Mouse (Mus musculus): ENCODE data around the gene Sh3gl3. TPM values are rescaled to one million over a fixed set of nuclear protein-coding genes. Genes with fewer than 3 reads are reported as not detected.

Gene Sh3gl3
- total RNA-seq (2012; rRNA removed): 8.0 and 11.6 TPM in 2 replicates

GRCm38 (mm10) chr7:82173540-82173939, at the start of gene Sh3gl3:
TSS of gene Sh3gl3 (plus strand) at chr7:82173840.
- DNase-seq (ENCODE audit: low read depth, low spot score): no peak
- H3K9me3 ChIP-seq (ENCODE audit: control insufficient read depth, insufficient read depth, low read depth, low read length): no peaks in the 10 kb centered on the region
- peak within 1 kb of the TSS; percentile 73 for H3K9ac ChIP-seq (ENCODE audit: insufficient read depth, low read depth, low read length, poor library complexity, severe bottlenecking)
- in situ Hi-C loops (cut with MboI; ENCODE audit: low sequenced_read_pairs in 2 of 2, unreplicated experiment in 2 of 2): no loop called here
- H3K36me3 ChIP-seq (ENCODE audit: control insufficient read depth, insufficient read depth, low read length, poor library complexity, severe bottlenecking): no peaks in the 10 kb centered on the region
- 0 out of 4 replicates have a peak, but pooled peaks cover 0 to 5% of the 10 kb centered on the region in 2 experiments for H3K4me1 ChIP-seq (ENCODE audit: control insufficient read depth in 2 of 2, insufficient read depth in 2 of 2, low read length in 2 of 2, poor library complexity in 1 of 2)
- TF ChIP-seq MAFK (IDR thresholded peaks at IDR 0.05; ENCODE audit: insufficient read depth, low read depth, low read length) (no peak), ZNF384 (IDR thresholded peaks at IDR 0.05; ENCODE audit: low read depth, low read length) (no peak), ZC3H11A (IDR thresholded peaks at IDR 0.05; ENCODE audit: borderline replicate concordance, low read depth, low read length) (no peak)
- no peak within 1 kb of the TSS for H3K27ac ChIP-seq (ENCODE audit: insufficient read depth, low read depth, low read length, poor library complexity, severe bottlenecking)
- H3K4me3 ChIP-seq (ENCODE audit: insufficient read depth in 1 of 2, low read depth in 1 of 2, low read length in 2 of 2, poor library complexity in 1 of 2, severe bottlenecking in 1 of 2): peak within 1 kb of the TSS; percentile 82 to 88

- no peak for TF ChIP-seq MAFK (IDR thresholded peaks at IDR 0.05; ENCODE audit: insufficient read depth, low read depth, low read length)
- TF ChIP-seq ZNF384 (IDR thresholded peaks at IDR 0.05; ENCODE audit: low read depth, low read length): no peak
- no peak for TF ChIP-seq CHD2 (IDR thresholded peaks at IDR 0.05; ENCODE audit: low read depth, low read length)
- no peak for TF ChIP-seq ZC3H11A (IDR thresholded peaks at IDR 0.05; ENCODE audit: borderline replicate concordance, low read depth, low read length)
- no peak for TF ChIP-seq HCFC1 (IDR thresholded peaks at IDR 0.05; ENCODE audit: borderline replicate concordance, insufficient read depth, low read length)
- in situ Hi-C loops (cut with MboI; ENCODE audit: low sequenced_read_pairs in 2 of 2, unreplicated experiment in 2 of 2): no loop called here
- no peak for DNase-seq (ENCODE audit: low read depth, low spot score)
- H3K4me3 ChIP-seq (ENCODE audit: insufficient read depth in 1 of 2, low read depth in 1 of 2, low read length in 2 of 2, poor library complexity in 1 of 2, severe bottlenecking in 1 of 2): no peak overlapping the region
- H3K27ac ChIP-seq (ENCODE audit: insufficient read depth, low read depth, low read length, poor library complexity, severe bottlenecking): no peak overlapping the region
- H3K9me3 ChIP-seq (ENCODE audit: control insufficient read depth, insufficient read depth, low read depth, low read length): 0 out of 2 replicates have a peak, but pooled peaks cover 3% of the 10 kb centered on the region
- no peaks in the 10 kb centered on the region for H3K36me3 ChIP-seq (ENCODE audit: control insufficient read depth, insufficient read depth, low read length, poor library complexity, severe bottlenecking)
- H3K4me1 ChIP-seq (ENCODE audit: control insufficient read depth in 2 of 2, insufficient read depth in 2 of 2, low read length in 2 of 2, poor library complexity in 1 of 2): no peaks in the 10 kb centered on the region
- no peak overlapping the region for H3K9ac ChIP-seq (ENCODE audit: insufficient read depth, low read depth, low read length, poor library complexity, severe bottlenecking)
Observed at GRCm38 (mm10) chr7:82138196-82138595, 35.4 kb upstream of the Sh3gl3 start.

GRCm38 (mm10) chr7:82147151-82147550, 26.5 kb upstream of the Sh3gl3 start:
- H3K9ac ChIP-seq (ENCODE audit: insufficient read depth, low read depth, low read length, poor library complexity, severe bottlenecking): no peak overlapping the region
- H3K4me3 ChIP-seq (ENCODE audit: insufficient read depth in 1 of 2, low read depth in 1 of 2, low read length in 2 of 2, poor library complexity in 1 of 2, severe bottlenecking in 1 of 2): no peak overlapping the region
- no peak overlapping the region for H3K27ac ChIP-seq (ENCODE audit: insufficient read depth, low read depth, low read length, poor library complexity, severe bottlenecking)
- in situ Hi-C loops (cut with MboI; ENCODE audit: low sequenced_read_pairs in 2 of 2, unreplicated experiment in 2 of 2): no loop called here
- no peaks in the 10 kb centered on the region for H3K9me3 ChIP-seq (ENCODE audit: control insufficient read depth, insufficient read depth, low read depth, low read length)
- no peaks in the 10 kb centered on the region for H3K4me1 ChIP-seq (ENCODE audit: control insufficient read depth in 2 of 2, insufficient read depth in 2 of 2, low read length in 2 of 2, poor library complexity in 1 of 2)
- no peaks in the 10 kb centered on the region for H3K36me3 ChIP-seq (ENCODE audit: control insufficient read depth, insufficient read depth, low read length, poor library complexity, severe bottlenecking)
- TF ChIP-seq ZNF384 (IDR thresholded peaks at IDR 0.05; ENCODE audit: low read depth, low read length) (no peak), MAFK (IDR thresholded peaks at IDR 0.05; ENCODE audit: insufficient read depth, low read depth, low read length) (no peak), HCFC1 (IDR thresholded peaks at IDR 0.05; ENCODE audit: borderline replicate concordance, insufficient read depth, low read length) (no peak), CHD2 (IDR thresholded peaks at IDR 0.05; ENCODE audit: low read depth, low read length) (no peak), ZC3H11A (IDR thresholded peaks at IDR 0.05; ENCODE audit: borderline replicate concordance, low read depth, low read length) (no peak)
- DNase-seq (ENCODE audit: low read depth, low spot score): no peak

GRCm38 (mm10) chr7:82164681-82165080, 9.0 kb upstream of the Sh3gl3 start:
- Histone ChIP-seq H3K27ac (ENCODE audit: insufficient read depth, low read depth, low read length, poor library complexity, severe bottlenecking) (no peak overlapping the region), H3K9me3 (ENCODE audit: control insufficient read depth, insufficient read depth, low read depth, low read length) (peaks cover 2% of the 10 kb centered on the region; the same call in 1 of the 2 replicates), H3K36me3 (ENCODE audit: control insufficient read depth, insufficient read depth, low read length, poor library complexity, severe bottlenecking) (no peaks in the 10 kb centered on the region), H3K4me3 (ENCODE audit: insufficient read depth in 1 of 2, low read depth in 1 of 2, low read length in 2 of 2, poor library complexity in 1 of 2, severe bottlenecking in 1 of 2) (no peak overlapping the region), H3K9ac (ENCODE audit: insufficient read depth, low read depth, low read length, poor library complexity, severe bottlenecking) (no peak overlapping the region), H3K4me1 (ENCODE audit: control insufficient read depth in 2 of 2, insufficient read depth in 2 of 2, low read length in 2 of 2, poor library complexity in 1 of 2) (no peaks in the 10 kb centered on the region)
- TF ChIP-seq ZNF384 (IDR thresholded peaks at IDR 0.05; ENCODE audit: low read depth, low read length): no peak
- TF ChIP-seq CHD2 (IDR thresholded peaks at IDR 0.05; ENCODE audit: low read depth, low read length): no peak
- no peak for TF ChIP-seq ZC3H11A (IDR thresholded peaks at IDR 0.05; ENCODE audit: borderline replicate concordance, low read depth, low read length)
- TF ChIP-seq HCFC1 (IDR thresholded peaks at IDR 0.05; ENCODE audit: borderline replicate concordance, insufficient read depth, low read length): no peak
- TF ChIP-seq MAFK (IDR thresholded peaks at IDR 0.05; ENCODE audit: insufficient read depth, low read depth, low read length): no peak
- in situ Hi-C loops (cut with MboI; ENCODE audit: low sequenced_read_pairs in 2 of 2, unreplicated experiment in 2 of 2): no loop called here
- DNase-seq (ENCODE audit: low read depth, low spot score): no peak

All from ES-E14 (cell line).